Mouse (Mus musculus) retina, postnatal 7 days (tissue): ENCODE data around the gene Pou5f1.
"Not testable (repeated sequence)": the region's sequence is repeated elsewhere in the genome, so short reads cannot be mapped to it uniquely, and the experiment has no call there.

Experiments
- DNase-seq: peaks from one replicate; pipeline ENCODE4 v3.0.0-alpha.2; 2012; ENCODE audit warnings: low read depth, low spot score

Gene Pou5f1

DNA sequence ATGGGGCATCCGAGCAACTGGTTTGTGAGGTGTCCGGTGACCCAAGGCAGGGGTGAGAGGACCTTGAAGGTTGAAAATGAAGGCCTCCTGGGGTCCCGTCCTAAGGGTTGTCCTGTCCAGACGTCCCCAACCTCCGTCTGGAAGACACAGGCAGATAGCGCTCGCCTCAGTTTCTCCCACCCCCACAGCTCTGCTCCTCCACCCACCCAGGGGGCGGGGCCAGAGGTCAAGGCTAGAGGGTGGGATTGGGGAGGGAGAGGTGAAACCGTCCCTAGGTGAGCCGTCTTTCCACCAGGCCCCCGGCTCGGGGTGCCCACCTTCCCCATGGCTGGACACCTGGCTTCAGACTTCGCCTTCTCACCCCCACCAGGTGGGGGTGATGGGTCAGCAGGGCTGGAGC, at the start of gene Pou5f1:
Gene Pou5f1 (plus strand): TSS at position 243 of the 400 bp plus-strand sequence.
- no peak for DNase-seq

DNA sequence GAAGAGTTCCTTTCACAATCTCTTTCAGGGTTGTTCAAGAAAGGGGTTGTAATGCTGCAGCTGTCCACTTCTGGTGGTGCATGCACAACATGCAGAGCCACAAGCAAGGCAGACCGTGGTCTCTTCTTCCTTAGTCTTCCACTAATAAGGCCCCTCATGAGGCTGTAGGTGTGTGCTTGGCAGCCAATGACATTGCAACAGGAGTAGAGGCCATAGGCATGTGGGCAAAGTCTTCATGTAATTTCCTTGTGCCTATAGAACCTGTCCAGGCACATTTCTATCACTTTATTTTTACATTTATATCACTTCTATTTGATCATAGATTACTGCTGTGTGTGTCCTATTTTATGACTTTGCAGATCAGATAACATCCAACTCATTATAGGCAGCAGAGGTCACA, 47.6 kb upstream of the Pou5f1 start:
- not testable (repeated sequence) for DNase-seq

DNA sequence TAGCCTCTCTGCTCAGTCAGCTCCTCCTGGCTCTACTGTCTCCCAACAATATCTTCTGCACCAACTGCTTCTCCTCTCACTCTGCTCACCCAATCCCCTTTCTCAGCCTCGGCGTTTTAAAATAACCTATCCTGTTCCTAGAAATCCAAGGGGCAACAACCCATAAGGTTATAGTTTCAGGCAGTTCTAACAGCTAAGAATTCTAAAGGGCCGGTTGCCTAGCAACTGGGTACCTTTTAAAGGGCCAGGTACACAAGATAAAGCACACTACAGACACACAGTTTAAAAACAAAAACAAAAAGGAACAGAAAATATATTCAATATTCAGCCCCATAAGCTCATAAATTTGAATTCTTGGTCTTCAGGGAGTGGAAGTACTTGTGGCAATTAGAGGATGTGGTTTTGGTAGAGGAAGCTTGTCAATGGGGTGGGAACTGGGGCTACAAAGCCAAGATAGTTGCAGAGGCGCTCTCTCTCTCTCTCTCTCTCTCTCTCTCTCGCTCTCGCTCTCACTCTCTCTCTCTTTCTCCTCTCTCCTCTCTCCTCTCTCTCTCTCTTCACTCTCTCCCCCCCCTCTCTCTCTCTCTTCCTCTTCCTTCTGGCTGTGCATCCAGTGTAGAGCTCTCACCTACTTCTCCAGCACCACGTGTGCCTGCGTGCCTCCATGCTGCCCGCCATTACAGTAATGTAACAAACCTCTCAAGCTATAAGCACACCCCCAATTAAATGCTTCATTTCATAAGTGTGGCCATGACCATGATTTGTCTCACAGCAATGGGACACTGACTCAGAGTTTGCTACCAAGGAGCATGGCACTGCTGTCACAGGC, 45.1 kb upstream of the Pou5f1 start:
- DNase-seq: not testable (repeated sequence)

DNA sequence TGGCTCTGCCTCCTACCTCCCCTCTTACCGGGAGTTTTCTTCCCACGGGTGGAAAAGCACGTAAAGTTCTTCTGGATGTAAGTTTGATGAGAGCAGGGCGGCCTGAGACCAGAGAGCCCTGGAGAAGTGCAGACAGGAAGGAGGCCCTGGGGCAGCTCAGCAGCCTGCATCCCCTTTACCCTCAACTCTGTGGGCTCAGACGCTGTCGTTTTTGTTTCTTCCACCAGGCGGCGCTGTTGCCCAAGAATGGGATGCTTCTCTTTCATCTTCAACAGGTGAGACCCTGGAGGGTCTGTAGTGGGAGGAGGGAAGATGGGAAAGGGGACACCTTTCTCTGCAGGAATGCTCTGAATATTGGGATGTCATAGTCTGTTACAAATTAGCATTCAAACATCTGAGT, 40.2 kb upstream of the Pou5f1 start:
- DNase-seq: not testable (repeated sequence)

DNA sequence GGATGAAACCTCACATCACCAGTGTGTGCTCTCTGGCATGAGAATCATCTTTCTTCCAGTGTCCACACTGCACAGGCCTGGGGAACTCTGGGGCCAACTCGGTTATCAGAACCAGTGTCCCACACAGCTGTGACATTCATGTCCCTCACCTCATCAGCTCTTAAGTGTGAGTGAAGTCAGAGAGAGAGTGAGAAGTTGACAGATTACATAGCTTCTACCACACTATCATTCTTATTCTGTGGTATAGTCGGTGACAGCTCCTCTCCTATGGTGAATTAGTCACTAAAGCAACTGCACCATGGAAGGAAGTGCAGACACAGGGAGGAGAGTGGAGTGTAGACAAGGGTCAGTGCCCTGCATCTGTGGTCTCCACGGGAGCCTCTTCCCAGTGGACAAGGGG, 36.9 kb upstream of the Pou5f1 start:
- DNase-seq: not testable (repeated sequence)

DNA sequence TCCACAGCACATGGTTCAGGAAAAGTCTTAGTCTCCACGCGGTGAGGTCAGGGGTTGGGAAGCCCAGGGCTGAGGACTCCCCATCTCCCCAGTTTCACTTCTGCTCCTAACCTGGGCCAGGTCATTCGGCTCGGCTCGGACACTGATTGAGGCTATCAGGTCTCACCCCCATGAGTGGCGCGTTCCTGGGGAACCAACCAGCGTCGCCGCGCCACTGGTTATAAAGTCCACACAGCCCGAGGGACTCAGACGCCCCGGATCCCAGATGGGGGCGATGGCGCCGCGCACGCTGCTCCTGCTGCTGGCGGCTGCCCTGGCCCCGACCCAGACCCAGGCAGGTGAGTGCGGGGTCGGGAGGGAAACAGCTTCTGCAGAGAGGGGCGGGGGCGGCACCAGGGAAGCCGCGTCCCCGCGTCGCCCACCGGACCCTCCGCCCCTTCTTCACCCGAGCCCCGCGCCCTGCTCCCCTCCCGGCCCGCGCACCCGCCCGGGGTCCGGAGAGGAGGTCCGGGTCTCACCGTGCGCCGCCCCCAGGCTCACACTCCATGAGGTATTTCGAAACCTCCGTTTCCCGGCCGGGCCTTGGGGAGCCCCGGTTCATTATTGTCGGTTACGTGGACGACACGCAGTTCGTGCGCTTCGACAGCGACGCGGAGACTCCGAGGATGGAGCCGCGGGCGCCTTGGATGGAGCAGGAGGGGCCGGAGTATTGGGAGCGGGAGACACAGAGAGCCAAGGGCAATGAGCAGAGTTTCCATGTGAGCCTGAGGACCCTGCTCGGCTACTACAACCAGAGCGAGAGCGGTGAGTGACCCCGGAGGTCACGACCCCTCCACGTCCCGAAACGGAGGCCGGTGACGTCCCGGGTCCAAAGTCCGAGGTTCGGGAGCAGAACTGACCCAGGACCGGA, 35.7 kb upstream of the Pou5f1 start, which contains the start of gene H2-Q10:
Gene H2-Q10 (plus strand): TSS at position 248 of the 910 bp plus-strand sequence.
- no peak for DNase-seq

DNA sequence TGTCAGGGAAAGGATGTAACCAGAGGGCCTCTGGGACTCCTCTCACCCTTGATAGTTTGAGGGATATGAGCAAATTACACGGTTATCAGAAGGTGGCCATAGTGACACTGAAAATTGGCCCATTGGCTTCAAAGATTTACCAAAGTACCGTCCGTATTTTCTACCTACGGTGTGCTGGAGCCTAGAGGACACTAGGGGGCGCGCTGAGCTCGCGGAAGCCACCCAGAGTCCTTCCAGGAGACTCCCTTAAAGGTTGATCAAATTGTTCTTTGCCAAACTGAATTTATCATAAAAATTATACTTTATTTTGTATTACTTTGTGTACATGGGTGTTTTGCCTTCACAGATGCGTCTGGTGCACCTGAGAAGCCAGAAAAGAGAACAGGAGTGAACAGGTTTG, 21.8 kb upstream of the Pou5f1 start:
- peak; percentile 43 for DNase-seq

DNA sequence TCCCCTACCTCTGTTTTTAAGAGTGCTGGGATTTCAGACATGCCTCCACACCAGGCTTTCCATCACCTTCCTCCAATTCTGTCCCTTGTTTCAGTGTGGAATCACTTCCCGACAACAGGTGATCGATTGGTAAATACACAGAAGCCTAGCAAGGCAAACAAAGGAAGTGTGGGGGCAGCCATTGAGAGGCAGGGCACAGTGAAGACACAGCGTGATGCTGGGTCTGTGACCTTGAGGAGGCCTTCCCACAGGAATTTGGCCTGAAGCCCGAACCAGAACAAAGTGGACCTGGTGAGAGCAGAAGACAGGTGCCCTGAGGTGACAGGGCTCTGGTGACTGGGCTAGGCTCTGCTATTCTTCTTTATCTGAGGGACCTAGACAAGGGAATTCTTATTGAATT, 20.1 kb upstream of the Pou5f1 start:
- no peak for DNase-seq

DNA sequence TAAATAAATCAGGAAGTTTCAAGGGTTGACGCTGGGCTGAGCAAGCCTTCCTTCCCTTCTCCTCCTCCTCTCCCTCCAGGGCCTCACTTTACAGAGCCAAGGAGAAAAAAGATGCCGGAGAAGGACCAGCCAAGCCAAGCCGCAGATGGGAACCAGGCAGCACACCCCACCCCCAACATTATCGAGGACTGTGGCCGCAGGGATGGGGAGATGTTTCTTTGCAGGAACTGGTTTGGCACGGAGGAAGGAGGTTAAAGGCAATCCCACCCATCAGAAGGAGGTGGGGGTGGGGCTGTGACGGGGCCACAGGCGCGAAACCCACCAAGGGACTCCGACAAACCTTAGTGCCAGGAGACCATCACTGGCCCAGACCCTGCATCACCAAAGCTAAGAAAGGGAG, 19.1 kb upstream of the Pou5f1 start:
- DNase-seq: no peak

DNA sequence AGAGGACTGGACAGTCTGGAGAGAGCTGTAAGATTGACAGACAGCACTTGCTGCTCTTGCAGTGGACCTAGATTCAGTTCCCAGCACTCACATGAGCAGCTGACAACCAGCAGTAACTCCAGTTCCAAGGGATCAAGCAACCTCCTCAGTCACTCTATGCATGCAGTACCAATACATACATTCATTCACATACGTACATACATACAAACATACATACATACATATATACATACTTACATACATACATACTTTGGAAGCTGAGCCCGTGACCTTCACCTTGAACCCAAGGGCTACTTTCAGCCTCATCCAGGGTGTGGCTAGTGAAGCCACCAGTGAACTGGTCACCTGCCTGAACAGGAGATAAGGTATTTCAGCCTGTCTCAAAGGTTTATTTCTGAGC, 17.8 kb upstream of the Pou5f1 start:
- DNase-seq: no peak

DNA sequence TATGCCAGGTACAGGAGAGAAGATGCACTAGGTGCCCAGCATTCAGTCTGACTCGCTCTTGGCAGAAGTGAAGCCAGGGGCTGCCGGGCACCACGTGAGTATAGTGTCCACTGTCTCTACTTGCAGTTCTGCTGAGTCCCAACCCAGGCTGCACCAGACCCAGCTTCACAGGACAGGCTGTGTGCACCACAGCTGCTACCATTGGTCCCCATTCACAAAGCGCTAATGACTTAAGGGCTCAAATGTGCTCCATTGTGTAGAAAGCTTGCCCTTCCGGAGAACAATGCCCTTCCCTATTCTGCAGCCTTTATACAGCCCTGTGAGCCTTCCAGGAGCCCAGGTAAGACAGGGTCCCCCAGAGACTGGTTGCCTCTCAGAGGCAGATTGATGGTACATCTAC, 15.5 kb upstream of the Pou5f1 start:
- DNase-seq: no peak

DNA sequence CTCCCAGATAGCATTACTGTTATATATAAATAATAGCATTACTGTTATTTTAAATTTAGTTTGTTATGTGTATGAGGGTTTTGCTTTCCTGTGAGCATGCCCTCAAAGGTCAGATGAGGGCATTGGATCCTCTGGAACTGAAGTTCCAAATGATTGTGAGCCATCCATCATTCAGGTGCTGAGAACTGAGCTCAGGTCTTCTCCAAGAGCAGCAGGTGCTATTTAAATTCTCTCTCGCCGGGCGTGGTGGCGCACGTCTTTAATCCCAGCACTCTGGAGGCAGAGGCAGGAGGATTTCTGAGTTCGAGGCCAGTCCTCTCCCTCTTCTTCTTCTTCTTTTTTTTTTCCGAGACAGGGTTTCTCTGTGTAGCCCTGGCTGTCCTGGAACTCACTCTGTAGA, 8.7 kb upstream of the Pou5f1 start:
- no peak for DNase-seq

DNA sequence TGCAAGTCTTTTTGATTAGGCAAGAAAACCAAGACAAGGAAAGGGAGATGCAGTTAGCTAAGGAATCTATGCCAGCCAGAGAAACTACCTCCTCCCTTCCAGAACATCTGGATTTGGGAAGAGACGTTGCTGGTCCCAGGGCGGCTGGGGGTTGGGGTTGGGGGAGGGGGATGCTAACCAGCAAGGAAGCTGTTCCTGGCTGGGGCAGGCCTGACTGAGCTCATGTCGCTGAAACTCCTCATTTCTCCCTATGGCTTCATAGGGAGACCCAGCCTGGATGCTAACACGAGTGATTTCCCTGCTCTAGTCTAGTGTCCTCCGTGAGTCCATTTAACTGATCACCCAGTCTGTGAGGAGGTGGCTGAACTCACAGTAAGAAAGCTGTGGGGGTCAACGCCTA, 3.6 kb upstream of the Pou5f1 start:
- no peak for DNase-seq

DNA sequence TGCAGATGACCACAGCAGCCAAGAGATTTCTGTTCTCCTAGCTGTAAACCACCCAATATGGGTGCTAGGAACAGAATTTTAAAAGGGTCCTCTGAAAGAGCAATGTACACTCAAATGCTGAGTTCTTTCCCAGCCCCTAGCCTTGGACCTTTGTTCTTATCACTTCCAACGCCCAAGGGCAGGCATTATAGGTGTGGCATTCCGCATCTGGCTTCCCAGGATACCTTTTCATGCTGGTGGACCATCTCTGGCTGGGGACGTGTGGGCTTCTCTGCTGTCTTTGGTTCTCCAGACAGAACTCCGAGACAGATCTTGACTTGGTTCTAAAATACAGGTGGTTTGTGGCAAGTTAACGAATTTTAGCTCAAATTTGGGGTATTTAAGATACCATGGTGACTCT, 3.1 kb upstream of the Pou5f1 start:
- DNase-seq: no peak

DNA sequence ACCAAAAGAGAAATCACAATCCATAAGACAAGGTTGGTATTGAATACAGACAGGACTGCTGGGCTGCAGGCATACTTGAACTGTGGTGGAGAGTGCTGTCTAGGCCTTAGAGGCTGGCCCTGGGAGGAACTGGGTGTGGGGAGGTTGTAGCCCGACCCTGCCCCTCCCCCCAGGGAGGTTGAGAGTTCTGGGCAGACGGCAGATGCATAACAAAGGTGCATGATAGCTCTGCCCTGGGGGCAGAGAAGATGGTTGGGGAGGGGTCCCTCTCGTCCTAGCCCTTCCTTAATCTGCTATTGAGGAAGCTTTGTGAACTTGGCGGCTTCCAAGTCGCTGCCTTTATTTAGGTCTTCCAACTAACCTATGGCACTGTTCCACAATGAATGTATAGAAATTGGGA, 2.0 kb upstream of the Pou5f1 start:
- no peak for DNase-seq

DNA sequence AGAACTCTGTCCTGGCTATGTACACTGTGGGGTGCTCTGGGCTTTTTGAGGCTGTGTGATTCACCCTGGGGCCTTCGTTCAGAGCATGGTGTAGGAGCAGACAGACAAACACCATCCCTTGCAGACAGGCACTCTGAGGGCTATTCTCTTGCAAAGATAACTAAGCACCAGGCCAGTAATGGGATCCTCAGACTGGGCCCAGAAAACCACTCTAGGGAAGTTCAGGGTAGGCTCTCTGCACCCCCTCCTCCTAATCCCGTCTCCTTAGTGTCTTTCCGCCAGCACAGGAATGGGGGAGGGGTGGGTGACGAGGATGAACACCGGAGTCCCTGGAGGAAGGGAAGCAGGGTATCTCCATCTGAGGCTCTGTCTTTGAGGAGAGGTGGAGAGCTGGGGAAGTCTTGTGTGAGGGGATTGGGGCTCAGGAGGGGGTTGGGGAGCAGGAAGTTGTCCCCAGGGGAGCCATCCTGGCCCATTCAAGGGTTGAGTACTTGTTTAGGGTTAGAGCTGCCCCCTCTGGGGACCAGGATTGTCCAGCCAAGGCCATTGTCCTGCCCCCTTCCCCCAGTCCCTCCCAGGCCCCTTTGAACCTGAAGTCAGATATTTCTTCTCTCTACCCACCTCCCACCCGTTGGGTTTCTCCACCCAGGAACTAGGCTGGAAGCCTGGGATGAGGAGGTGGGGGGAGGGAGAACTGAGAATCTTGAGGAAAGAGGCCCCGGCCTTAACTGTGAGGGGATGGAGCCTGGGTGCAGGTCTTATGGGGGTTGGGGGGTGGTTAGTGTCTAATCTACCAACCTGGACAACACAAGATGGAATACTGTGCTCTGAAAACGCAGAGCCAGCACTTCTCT, 963 bp upstream of the Pou5f1 start:
- no peak for DNase-seq

DNA sequence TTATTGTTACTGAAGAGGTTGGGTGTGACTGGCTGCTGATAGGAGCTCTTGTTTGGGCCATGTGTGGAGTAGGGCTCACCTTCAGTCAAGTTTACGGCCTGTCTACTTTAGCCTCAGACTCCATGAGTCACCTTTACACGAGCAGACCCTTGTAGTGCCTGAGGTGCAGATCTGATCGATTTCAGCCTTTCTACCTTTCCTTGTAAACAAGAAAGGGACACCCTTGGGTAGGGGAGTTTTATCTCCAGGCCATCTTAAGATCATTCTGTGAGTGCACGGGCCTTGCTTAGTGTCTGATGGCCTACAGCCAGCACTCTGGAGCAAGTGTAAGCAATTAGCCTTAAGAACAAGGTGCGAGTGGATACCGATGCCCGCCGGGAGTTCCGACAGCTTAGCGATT, 1.1 kb downstream of the Pou5f1 start:
- DNase-seq: no peak

DNA sequence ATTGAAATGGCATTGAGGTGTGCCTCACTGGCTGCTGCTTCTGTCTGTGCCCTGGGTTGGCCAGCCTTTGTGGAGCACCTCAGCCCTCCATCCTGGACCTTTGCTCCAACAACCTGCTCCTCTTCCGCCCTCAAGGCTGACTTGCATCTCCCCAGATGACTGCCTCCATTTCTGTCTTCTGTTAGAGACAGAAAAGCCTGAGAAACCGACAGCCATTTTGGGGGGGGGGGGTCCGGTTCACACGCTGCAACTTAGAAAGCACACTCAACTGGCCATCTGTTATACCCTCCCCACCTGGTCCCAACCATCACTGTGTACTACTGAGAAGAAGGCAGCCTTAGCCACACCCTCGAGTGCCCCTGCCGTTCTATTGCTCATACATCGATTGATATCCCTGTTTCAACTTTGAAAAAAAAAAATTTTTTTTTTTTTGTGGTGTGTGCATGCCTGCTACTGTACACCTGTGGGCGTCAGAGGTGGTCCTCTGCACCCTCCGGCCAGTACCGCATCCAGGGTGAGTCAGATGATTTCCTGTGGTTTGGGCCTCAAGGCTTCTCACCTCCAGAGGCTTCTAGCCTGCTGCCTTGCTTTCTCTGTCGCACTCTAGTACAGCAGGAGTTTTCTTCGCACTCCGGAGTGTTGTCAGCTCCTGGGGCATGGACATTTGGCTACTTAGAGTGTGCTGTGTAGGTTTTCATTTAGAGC, 1.9 kb downstream of the Pou5f1 start:
- DNase-seq: no peak

DNA sequence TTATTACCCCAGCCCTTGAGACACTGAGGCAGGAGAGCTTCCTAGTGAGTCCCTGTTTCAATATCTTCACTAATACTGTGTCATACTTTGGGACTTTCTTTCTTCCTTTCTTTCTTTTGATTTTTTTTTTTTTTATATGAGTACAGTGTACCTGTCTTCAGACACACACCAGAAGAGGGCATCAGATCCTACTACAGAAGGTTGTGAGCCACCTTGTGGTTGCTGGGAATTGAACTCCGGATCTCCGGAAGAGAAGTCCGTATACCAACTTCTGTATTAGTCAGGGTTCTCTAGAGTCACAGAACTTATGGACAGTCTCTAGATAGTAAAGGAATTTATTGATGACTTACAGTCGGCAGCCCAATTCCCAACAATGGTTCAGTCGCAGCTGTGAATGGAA, 2.5 kb downstream of the Pou5f1 start:
- DNase-seq: not testable (repeated sequence)

DNA sequence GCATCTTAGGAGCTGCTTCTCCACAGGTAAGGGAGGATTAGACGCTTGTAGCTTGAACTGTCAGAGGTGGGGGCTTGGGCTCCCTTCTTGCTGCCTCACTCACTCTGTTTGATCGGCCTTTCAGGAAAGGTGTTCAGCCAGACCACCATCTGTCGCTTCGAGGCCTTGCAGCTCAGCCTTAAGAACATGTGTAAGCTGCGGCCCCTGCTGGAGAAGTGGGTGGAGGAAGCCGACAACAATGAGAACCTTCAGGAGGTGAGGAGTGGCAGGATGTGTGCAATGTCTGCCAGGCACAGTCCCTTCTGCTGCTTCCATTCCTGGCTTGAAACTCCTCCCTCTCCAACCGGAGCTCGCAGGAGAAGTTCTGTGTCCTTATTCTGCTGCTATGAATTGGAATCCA, 3.5 kb downstream of the Pou5f1 start:
- peak; percentile 47 for DNase-seq
